ENCODE assay signal across 8 mouse cellular contexts in the genomic region with DNA sequence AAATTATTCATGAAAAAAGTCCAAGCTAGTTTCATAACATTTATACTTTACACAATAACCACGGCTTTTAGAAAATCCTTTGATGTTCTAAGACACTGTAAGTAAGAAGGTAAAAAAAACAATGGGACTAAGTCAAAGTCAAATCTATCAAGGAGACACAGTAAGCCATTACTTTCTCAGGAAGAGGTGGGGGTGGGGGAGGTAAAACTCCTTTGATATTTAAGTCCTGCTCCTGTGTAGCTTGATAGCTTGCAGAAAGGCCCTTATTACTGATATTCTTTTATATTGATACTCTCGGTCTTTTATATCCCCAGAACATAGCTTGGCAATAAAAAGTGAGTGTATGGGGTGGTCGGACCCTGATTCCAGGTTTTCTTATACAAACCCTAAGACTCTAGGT. TPM values are rescaled to one million over a fixed set of nuclear protein-coding genes. Genes with fewer than 3 reads are reported as not detected.
DNase-seq lines count a peak whose midpoint lies in the region; ATAC-seq and TF ChIP-seq lines count a peak whose summit lies in the region.

No protein-coding gene starts in this region.

- WGBS in kidney, embryonic 16.5 days: 22% methylated on average over 3 of the region's 3 CpGs
- 55% methylated on average over 3 of the region's 3 CpGs for WGBS in embryonic facial prominence, embryonic 11.5 days
- 57% methylated on average over 3 of the region's 3 CpGs for WGBS in intestine, embryonic 14.5 days
- 58% methylated on average over 3 of the region's 3 CpGs for WGBS in midbrain, postnatal 0 days

- intact Hi-C loops in left cerebral cortex, postnatal 10 days (cut with DNase I): no loop called here

- H3K4me1 ChIP-seq in kidney, embryonic 16.5 days (ENCODE audit: insufficient read depth, low read length): peaks cover 24% of the 10 kb centered on the region
- no peaks in the 10 kb centered on the region; the same call in 1 of the 2 replicates for H3K4me1 ChIP-seq in embryonic facial prominence, embryonic 11.5 days (ENCODE audit: control insufficient read depth, insufficient read depth, low read length)
- H3K4me1 ChIP-seq in intestine, embryonic 14.5 days (replicated peaks; ENCODE audit: control insufficient read depth, insufficient read depth, low read length): peaks cover 12% of the 10 kb centered on the region
- H3K4me1 ChIP-seq in midbrain, postnatal 0 days (ENCODE audit: insufficient read depth, low read length): no peaks in the 10 kb centered on the region

- H3K9ac ChIP-seq in kidney, embryonic 16.5 days (replicated peaks; ENCODE audit: low read length): peak overlapping the region; percentile 76
- peak overlapping the region; percentile 76 for H3K9ac ChIP-seq in embryonic facial prominence, embryonic 11.5 days (replicated peaks; ENCODE audit: low read length)
- peak overlapping the region; percentile 64 for H3K9ac ChIP-seq in intestine, embryonic 14.5 days (ENCODE audit: low read length)
- peak overlapping the region; percentile 48 for H3K9ac ChIP-seq in midbrain, postnatal 0 days (replicated peaks; ENCODE audit: low read length, poor library complexity, severe bottlenecking)

- DNase-seq in kidney, adult 8-10 months: no peak
- no peak for DNase-seq in embryonic facial prominence, embryonic 11.5 days (ENCODE audit: low spot score)
- no peak for DNase-seq in intestine, embryonic 14.5 days (ENCODE audit: low spot score)
- DNase-seq in midbrain, postnatal 0 days (ENCODE audit: low spot score): no peak
- no peak for DNase-seq in gastrocnemius, postnatal 4 days (ENCODE audit: low spot score in 2 of 2)
- DNase-seq in left cerebral cortex, postnatal 10 days (ENCODE audit: extremely low spot score in 1 of 2, low spot score in 2 of 2): no peak
- no peak for DNase-seq in spleen, postnatal 4 days (ENCODE audit: low spot score in 2 of 2)

- peaks cover 3% of the 10 kb centered on the region for H3K36me3 ChIP-seq in kidney, embryonic 16.5 days (ENCODE audit: insufficient read depth, low read length)
- H3K36me3 ChIP-seq in embryonic facial prominence, embryonic 11.5 days (replicated peaks; ENCODE audit: control insufficient read depth, insufficient read depth, low read depth, low read length): no peaks in the 10 kb centered on the region
- no peaks in the 10 kb centered on the region for H3K36me3 ChIP-seq in intestine, embryonic 14.5 days (ENCODE audit: control insufficient read depth, insufficient read depth, low read length)
- no peaks in the 10 kb centered on the region for H3K36me3 ChIP-seq in midbrain, postnatal 0 days (ENCODE audit: insufficient read depth, low read length)

- no peak for ATAC-seq in kidney, embryonic 16.5 days (ENCODE audit: low FRiP score, low TSS enrichment)
- ATAC-seq in embryonic facial prominence, embryonic 11.5 days (replicated peaks; ENCODE audit: insufficient number of reproducible peaks, low FRiP score, low TSS enrichment, low read depth): no peak
- no peak for ATAC-seq in intestine, embryonic 14.5 days (replicated peaks; ENCODE audit: low FRiP score, low TSS enrichment, low read depth)
- ATAC-seq in midbrain, postnatal 0 days (ENCODE audit: low FRiP score): no peak

- no peak for TF ChIP-seq CTCF in midbrain, postnatal 0 days (IDR thresholded peaks at IDR 0.05)

- peak overlapping the region; percentile 65 for H3K4me2 ChIP-seq in kidney, embryonic 16.5 days (replicated peaks; ENCODE audit: low read depth, low read length)
- peak overlapping the region; percentile 45 for H3K4me2 ChIP-seq in embryonic facial prominence, embryonic 11.5 days (ENCODE audit: low read depth, low read length)
- peak overlapping the region; percentile 62 for H3K4me2 ChIP-seq in intestine, embryonic 14.5 days (ENCODE audit: low read length)
- peak overlapping the region; percentile 65 for H3K4me2 ChIP-seq in midbrain, postnatal 0 days (ENCODE audit: low read depth, low read length, poor library complexity, severe bottlenecking)

- no peaks in the 10 kb centered on the region for H3K27me3 ChIP-seq in kidney, embryonic 16.5 days (ENCODE audit: insufficient read depth, low read length)
- no peaks in the 10 kb centered on the region for H3K27me3 ChIP-seq in embryonic facial prominence, embryonic 11.5 days (ENCODE audit: control insufficient read depth, insufficient read depth, low read length)
- H3K27me3 ChIP-seq in intestine, embryonic 14.5 days (replicated peaks; ENCODE audit: control insufficient read depth, insufficient read depth, low read length): no peaks in the 10 kb centered on the region
- H3K27me3 ChIP-seq in midbrain, postnatal 0 days (ENCODE audit: insufficient read depth, low read length): no peaks in the 10 kb centered on the region

- peak overlapping the region; percentile 75 for H3K27ac ChIP-seq in kidney, embryonic 16.5 days (ENCODE audit: low read length)
- H3K27ac ChIP-seq in embryonic facial prominence, embryonic 11.5 days (replicated peaks; ENCODE audit: low read depth, low read length): 0 out of 2 replicates have a peak overlapping the region, but pooled peaks have one; percentile 62
- peak overlapping the region; percentile 70; the same call in 1 of the 2 replicates for H3K27ac ChIP-seq in intestine, embryonic 14.5 days (ENCODE audit: low read depth)
- peak overlapping the region; percentile 70 for H3K27ac ChIP-seq in midbrain, postnatal 0 days (ENCODE audit: low read depth, low read length)

- H3K9me3 ChIP-seq in kidney, embryonic 16.5 days (ENCODE audit: low read length): no peaks in the 10 kb centered on the region
- no peaks in the 10 kb centered on the region for H3K9me3 ChIP-seq in embryonic facial prominence, embryonic 11.5 days (replicated peaks; ENCODE audit: control insufficient read depth, low read length)
- H3K9me3 ChIP-seq in intestine, embryonic 14.5 days (ENCODE audit: control insufficient read depth, low read length): 0 out of 2 replicates have a peak, but pooled peaks cover 2% of the 10 kb centered on the region
- H3K9me3 ChIP-seq in midbrain, postnatal 0 days (ENCODE audit: low read length): no peaks in the 10 kb centered on the region

- H3K4me3 ChIP-seq in kidney, embryonic 16.5 days (ENCODE audit: low read length): peak overlapping the region; percentile 55
- peak overlapping the region; percentile 42 for H3K4me3 ChIP-seq in embryonic facial prominence, embryonic 11.5 days (ENCODE audit: low read depth, low read length)
- H3K4me3 ChIP-seq in intestine, embryonic 14.5 days (ENCODE audit: low read depth, low read length): peak overlapping the region; percentile 49
- H3K4me3 ChIP-seq in midbrain, postnatal 0 days (ENCODE audit: low read depth, low read length): peak overlapping the region; percentile 57

RNA-seq across cellular contexts. Expression of a gene that starts 0.6 kb away (rescaled TPM):
- 9.7 and 10.9 TPM in 2 replicates for polyA plus RNA-seq in kidney, embryonic 16.5 days (2015; fragmentation: Nextera tagmentation; extraction: Ambion mirVana)
- 9.5 TPM in 2 replicates for polyA plus RNA-seq in embryonic facial prominence, embryonic 11.5 days (2014; fragmentation: Nextera tagmentation; extraction: Ambion mirVana)
- 8.6 and 9.3 TPM in 2 replicates for polyA plus RNA-seq in intestine, embryonic 14.5 days (2014; fragmentation: Nextera tagmentation; extraction: Ambion mirVana)
- total RNA-seq in midbrain, postnatal 0 days (2014; rRNA removed): 7.2 and 9.9 TPM in 2 replicates
- 4.7 and 5.0 TPM in 2 replicates for polyA plus RNA-seq in midbrain, postnatal 0 days (2015; fragmentation: Nextera tagmentation; extraction: Ambion mirVana)
- 10 to 100 TPM; 10.6 to 11.5 TPM for total RNA-seq in gastrocnemius, postnatal 4 days (2021)
- total RNA-seq in left cerebral cortex, postnatal 10 days (2021): 10 to 100 TPM; 12.6 to 13.1 TPM

RNA-seq across cellular contexts. Expression of a gene that starts 18.4 kb away (rescaled TPM):
- 57.4 and 57.5 TPM in 2 replicates for polyA plus RNA-seq in kidney, embryonic 16.5 days (2015; fragmentation: Nextera tagmentation; extraction: Ambion mirVana)
- 49.7 and 58.5 TPM in 2 replicates for polyA plus RNA-seq in embryonic facial prominence, embryonic 11.5 days (2014; fragmentation: Nextera tagmentation; extraction: Ambion mirVana)
- polyA plus RNA-seq in intestine, embryonic 14.5 days (2014; fragmentation: Nextera tagmentation; extraction: Ambion mirVana): 52.7 and 53.5 TPM in 2 replicates
- total RNA-seq in midbrain, postnatal 0 days (2014; rRNA removed): 23.2 and 25.4 TPM in 2 replicates
- polyA plus RNA-seq in midbrain, postnatal 0 days (2015; fragmentation: Nextera tagmentation; extraction: Ambion mirVana): 40.3 and 41.8 TPM in 2 replicates
- total RNA-seq in gastrocnemius, postnatal 4 days (2021): 10 to 100 TPM; 15.7 to 18.0 TPM
- 10 to 100 TPM; 19.2 to 23.1 TPM for total RNA-seq in left cerebral cortex, postnatal 10 days (2021)

RNA-seq across cellular contexts. Expression of a gene that starts 18.6 kb away (rescaled TPM):
- 4.1 and 4.4 TPM in 2 replicates for polyA plus RNA-seq in kidney, embryonic 16.5 days (2015; fragmentation: Nextera tagmentation; extraction: Ambion mirVana)
- polyA plus RNA-seq in embryonic facial prominence, embryonic 11.5 days (2014; fragmentation: Nextera tagmentation; extraction: Ambion mirVana): 0.89 and 0.95 TPM in 2 replicates
- 2.1 and 2.5 TPM in 2 replicates for polyA plus RNA-seq in intestine, embryonic 14.5 days (2014; fragmentation: Nextera tagmentation; extraction: Ambion mirVana)
- 1.5 and 1.7 TPM in 2 replicates for total RNA-seq in midbrain, postnatal 0 days (2014; rRNA removed)
- 1.7 and 1.8 TPM in 2 replicates for polyA plus RNA-seq in midbrain, postnatal 0 days (2015; fragmentation: Nextera tagmentation; extraction: Ambion mirVana)
- 1 to 10 TPM in 1 of 2 experiments, under 1 TPM in 1; 0.73 to 1.4 TPM for total RNA-seq in gastrocnemius, postnatal 4 days (2021)
- 1 to 10 TPM in 1 of 2 experiments, under 1 TPM in 1; 0.86 to 1.1 TPM for total RNA-seq in left cerebral cortex, postnatal 10 days (2021)

RNA-seq across cellular contexts. Expression of a gene that starts 50.5 kb away (rescaled TPM):
- 108 and 110 TPM in 2 replicates for polyA plus RNA-seq in kidney, embryonic 16.5 days (2015; fragmentation: Nextera tagmentation; extraction: Ambion mirVana)
- polyA plus RNA-seq in embryonic facial prominence, embryonic 11.5 days (2014; fragmentation: Nextera tagmentation; extraction: Ambion mirVana): 89.6 and 90.0 TPM in 2 replicates
- 83.5 and 86.2 TPM in 2 replicates for polyA plus RNA-seq in intestine, embryonic 14.5 days (2014; fragmentation: Nextera tagmentation; extraction: Ambion mirVana)
- 43.1 and 65.3 TPM in 2 replicates for total RNA-seq in midbrain, postnatal 0 days (2014; rRNA removed)
- 79.5 and 82.5 TPM in 2 replicates for polyA plus RNA-seq in midbrain, postnatal 0 days (2015; fragmentation: Nextera tagmentation; extraction: Ambion mirVana)
- 10 to 100 TPM; 80.6 to 95.1 TPM for total RNA-seq in gastrocnemius, postnatal 4 days (2021)
- 10 to 100 TPM; 60.8 to 61.7 TPM for total RNA-seq in left cerebral cortex, postnatal 10 days (2021)
